Mouse (Mus musculus) heart, postnatal 0 days (tissue): ENCODE results near the gene Pard3b.

Experiments
- CTCF ChIP-seq: IDR thresholded peaks from 2 replicates; pipeline ENCODE4 v1.5.1; 2016; ENCODE audit warnings: antibody characterized with exemption, control low read depth, low read depth
- EP300 ChIP-seq: IDR thresholded peaks from 2 replicates; pipeline ENCODE4 v1.6.1; 2016; ENCODE audit warnings: antibody characterized with exemption, low read depth

DNA sequence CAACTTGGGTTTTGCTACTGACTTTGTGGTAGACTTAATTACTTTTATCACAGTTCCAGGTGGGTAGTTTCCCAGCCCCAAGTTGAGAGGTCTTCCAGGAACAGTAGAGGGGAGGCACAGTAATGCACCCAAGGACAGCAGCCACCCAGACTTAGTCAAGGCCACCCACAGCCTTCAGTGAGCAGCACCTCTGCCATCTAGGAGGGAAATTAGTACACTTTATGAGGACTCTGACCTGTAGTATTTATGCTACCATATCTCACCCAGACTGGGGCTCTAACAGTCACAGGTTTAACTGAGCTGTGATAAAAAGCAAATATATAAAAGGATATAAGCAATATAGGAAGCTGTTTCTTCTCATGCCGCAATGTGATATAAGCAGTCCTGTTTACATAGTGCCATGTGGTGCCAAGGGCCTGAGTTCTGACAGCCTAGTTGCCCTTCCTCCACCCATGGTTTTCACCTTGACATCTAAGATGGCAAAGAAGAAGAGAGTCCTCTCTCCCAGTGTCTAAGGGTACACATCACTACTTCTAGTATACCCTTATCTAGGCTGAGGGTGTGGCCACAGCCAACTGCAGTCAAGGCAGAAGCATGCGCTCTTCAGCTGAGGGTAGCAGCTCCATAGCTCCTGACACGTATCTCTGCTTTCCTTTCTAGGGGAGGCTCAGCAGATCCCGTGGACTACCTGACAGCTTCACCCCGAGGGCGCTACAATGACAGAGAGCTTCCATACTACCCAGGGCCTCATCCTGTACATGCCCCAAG, 998.5 kb downstream of the Pard3b start:
- TF ChIP-seq EP300 (no peak), CTCF (no peak)
